In genomic region chr13:63080823-63081222, GRCm38 (mm10) we compare ENCODE assay signal across 16 mouse cellular contexts.
DNase-seq lines count a peak whose midpoint lies in the region; ATAC-seq lines count a peak whose summit lies in the region.
"Had no signal": no experiment of that assay in that cellular context is flagged by ENCODE, and none has a peak within 500 bp of the region (broad histone marks: within the 10 kb centered on the region; RNA-seq: fewer than 3 reads in every experiment).

No protein-coding gene starts in this region.

- WGBS in heart, embryonic 12.5 days, result 91% methylated on average over 2 of the region's 2 CpGs
- WGBS in limb, embryonic 15.5 days, result 70% methylated on average over 2 of the region's 2 CpGs

- no peak overlapping the region for H3K27ac ChIP-seq in heart, embryonic 12.5 days (ENCODE audit: poor library complexity, severe bottlenecking)
- H3K27ac ChIP-seq in limb, embryonic 15.5 days, result peak overlapping the region; percentile 59; the same call in 1 of the 2 replicates
- H3K27ac ChIP-seq: forebrain, embryonic 15.5 days; heart, embryonic 13.5 days; hindbrain, embryonic 15.5 days had no signal

- no peak overlapping the region for H3K4me3 ChIP-seq in heart, embryonic 12.5 days
- no peak overlapping the region for H3K4me3 ChIP-seq in limb, embryonic 15.5 days
- H3K4me3 ChIP-seq: forebrain, embryonic 15.5 days; heart, embryonic 13.5 days; hindbrain, embryonic 15.5 days had no signal

- H3K27me3 ChIP-seq in heart, embryonic 12.5 days (replicated peaks), result no peaks in the 10 kb centered on the region
- no peaks in the 10 kb centered on the region for H3K27me3 ChIP-seq in limb, embryonic 15.5 days
- H3K27me3 ChIP-seq: forebrain, embryonic 15.5 days; heart, embryonic 13.5 days; hindbrain, embryonic 15.5 days had no signal

- peaks cover 4% of the 10 kb centered on the region; the same call in 1 of the 2 replicates for H3K9me3 ChIP-seq in heart, embryonic 12.5 days (replicated peaks)
- H3K9me3 ChIP-seq in limb, embryonic 15.5 days, result no peaks in the 10 kb centered on the region
- H3K9me3 ChIP-seq: forebrain, embryonic 15.5 days; heart, embryonic 13.5 days; hindbrain, embryonic 15.5 days had no signal

- no peak overlapping the region for H3K9ac ChIP-seq in heart, embryonic 12.5 days
- H3K9ac ChIP-seq in limb, embryonic 15.5 days, result no peak overlapping the region
- H3K9ac ChIP-seq: forebrain, embryonic 15.5 days; heart, embryonic 13.5 days; hindbrain, embryonic 15.5 days had no signal

- no peaks in the 10 kb centered on the region for H3K36me3 ChIP-seq in heart, embryonic 12.5 days
- H3K36me3 ChIP-seq in limb, embryonic 15.5 days, result no peaks in the 10 kb centered on the region
- H3K36me3 ChIP-seq: forebrain, embryonic 15.5 days; heart, embryonic 13.5 days; hindbrain, embryonic 15.5 days had no signal

- H3K4me1 ChIP-seq in heart, embryonic 12.5 days (replicated peaks), result 0 out of 2 replicates have a peak, but pooled peaks cover 2% of the 10 kb centered on the region
- peaks cover 20% of the 10 kb centered on the region for H3K4me1 ChIP-seq in limb, embryonic 15.5 days
- H3K4me1 ChIP-seq: forebrain, embryonic 15.5 days; hindbrain, embryonic 15.5 days had no signal

- ATAC-seq in heart, embryonic 12.5 days (ENCODE audit: insufficient number of reproducible peaks, low FRiP score), result no peak
- ATAC-seq in limb, embryonic 15.5 days (ENCODE audit: insufficient number of reproducible peaks, low FRiP score, low TSS enrichment, low read depth), result no peak
- ATAC-seq: forebrain, embryonic 15.5 days; intestine, embryonic 16.5 days had no signal

- intact Hi-C loops in gastrocnemius, postnatal 14 days (cut with DNase I; ENCODE audit: low total_unique reads), result no loop called here

- DNase-seq in gastrocnemius, postnatal 14 days, result peak; percentile 26
- DNase-seq in gastrocnemius, postnatal 4 days (ENCODE audit: low spot score in 2 of 2), result no peak
- peak; percentile 28 for DNase-seq in heart, adult 8-10 months (ENCODE audit: low spot score)
- peak; percentile 38 for DNase-seq in Muller cell, postnatal 12 days (ENCODE audit: inconsistent ontology term)
- DNase-seq in kidney, adult 18-20 months, result no peak
- DNase-seq: adrenal gland, adult 8-10 months; adrenal gland, postnatal 36 days; cerebellum, adult 2 months; cerebellum, postnatal 10 days; kidney, adult 9 months had no signal

- no peak overlapping the region for H3K4me2 ChIP-seq in heart, embryonic 12.5 days
- H3K4me2 ChIP-seq in limb, embryonic 15.5 days, result no peak overlapping the region
- H3K4me2 ChIP-seq: forebrain, embryonic 15.5 days; heart, embryonic 13.5 days; hindbrain, embryonic 15.5 days had no signal

Comparison
In these comparisons a context has a peak if more than half of its experiments do, and no peak if none do; other contexts are left out.
1. DNase-seq: peak in gastrocnemius, postnatal 14 days (single experiment), heart, adult 8-10 months (single experiment) and Muller cell, postnatal 12 days (single experiment); none in gastrocnemius, postnatal 4 days (0 of 2) and kidney, adult 18-20 months (single experiment).